Mouse (Mus musculus) MEL (cell line): ENCODE results near the gene Hao2. TPM values are rescaled to one million over a fixed set of nuclear protein-coding genes. Genes with fewer than 3 reads are reported as not detected.

Source experiments
- DNase-seq: peaks from one replicate; pipeline ENCODE4 v3.0.0; 2011; ENCODE audit warnings: low read depth, low spot score
- H3K27ac ChIP-seq: 2 replicates; pipeline ENCODE4 v1.5.1; 2012; ENCODE audit warnings: low read depth, mild to moderate bottlenecking, control low read depth, low read length, moderate library complexity; ENCODE audit not compliant: control insufficient read depth
- H3K27me3 ChIP-seq, 2 experiments: fragments of 150-350 bp in 1 of 2; sonication (generic) in 1 of 2; 2 replicates each; pipeline ENCODE4 v1.6.1; 2012; ENCODE audit warnings: low read length in 2 of 2, mild to moderate bottlenecking in 2 of 2, improper control_type of control experiment in 1 of 2, moderate library complexity in 1 of 2; ENCODE audit not compliant: insufficient read depth in 2 of 2, control insufficient read depth in 1 of 2
- H3K36me3 ChIP-seq, 2 experiments: 2 replicates each; pipeline ENCODE4 v1.6.1; 2012 to 2014; ENCODE audit warnings: low read length in 2 of 2, improper control_type of control experiment in 1 of 2, inconsistent platforms in 1 of 2, mild to moderate bottlenecking in 1 of 2; ENCODE audit not compliant: insufficient read depth in 2 of 2, control insufficient read depth in 1 of 2
- H3K4me1 ChIP-seq, 2 experiments: fragments of 150-350 bp in 1 of 2; sonication (generic) in 1 of 2; 2 replicates each; pipeline ENCODE4 v1.6.1; 2012; ENCODE audit warnings: low read length in 2 of 2, improper control_type of control experiment in 1 of 2, mild to moderate bottlenecking in 1 of 2; ENCODE audit not compliant: insufficient read depth in 2 of 2, control insufficient read depth in 1 of 2
- H3K4me3 ChIP-seq, 2 experiments: fragments of 150-350 bp in 1 of 2; sonication (generic) in 1 of 2; 2 replicates each; pipeline ENCODE4 v1.5.1; 2012; ENCODE audit warnings: low read depth in 2 of 2, low read length in 2 of 2, mild to moderate bottlenecking in 2 of 2, moderate library complexity in 2 of 2, control low read depth in 1 of 2, improper control_type of control experiment in 1 of 2; ENCODE audit not compliant: control insufficient read depth in 1 of 2, insufficient read depth in 1 of 2
- H3K79me2 ChIP-seq: 2 replicates; pipeline ENCODE4 v1.6.1; 2012; ENCODE audit warnings: mild to moderate bottlenecking, low read length, moderate library complexity; ENCODE audit not compliant: control insufficient read depth, poor library complexity, insufficient read depth
- H3K9ac ChIP-seq: 2 replicates; pipeline ENCODE4 v1.6.1; 2012; ENCODE audit warnings: low read depth, mild to moderate bottlenecking, control low read depth, low read length, moderate library complexity; ENCODE audit not compliant: control insufficient read depth, poor library complexity, severe bottlenecking
- H3K9me3 ChIP-seq: fragments of 150-350 bp; sonication (generic); replicated peaks from 2 replicates; pipeline ENCODE4 v1.6.1; 2012; ENCODE audit warnings: mild to moderate bottlenecking, low read length, improper control_type of control experiment, moderate library complexity; ENCODE audit not compliant: insufficient read depth
- CHD1 ChIP-seq: IDR thresholded peaks from 2 replicates; pipeline ENCODE4 v1.6.1; 2012; ENCODE audit warnings: low read depth, mild to moderate bottlenecking, inconsistent platforms, low read length, improper control_type of control experiment
- CHD2 ChIP-seq: IDR thresholded peaks from 2 replicates; pipeline ENCODE4 v1.6.1; 2011; ENCODE audit warnings: low read length, improper control_type of control experiment
- E2F4 ChIP-seq: IDR thresholded peaks from 2 replicates; pipeline ENCODE4 v1.6.1; 2011; ENCODE audit warnings: low read depth, low read length, improper control_type of control experiment, borderline replicate concordance
- ELF1 ChIP-seq: IDR thresholded peaks from 2 replicates; pipeline ENCODE4 v1.6.1; 2014; ENCODE audit warnings: low read depth, mild to moderate bottlenecking, inconsistent platforms, low read length, improper control_type of control experiment, moderate library complexity
- EP300 ChIP-seq, 2 experiments: IDR thresholded peaks; 2 replicates each; pipeline ENCODE4 v1.6.1; 2011; ENCODE audit warnings: improper control_type of control experiment in 2 of 2, low read length in 2 of 2, low read depth in 1 of 2, mild to moderate bottlenecking in 1 of 2
- GATA1 ChIP-seq: IDR thresholded peaks from 2 replicates; pipeline ENCODE4 v1.6.1; 2011; ENCODE audit warnings: low read depth, low read length, improper control_type of control experiment
- HCFC1 ChIP-seq: IDR thresholded peaks from 2 replicates; pipeline ENCODE4 v1.6.1; 2012; ENCODE audit warnings: low read depth, mild to moderate bottlenecking, inconsistent platforms, low read length, improper control_type of control experiment, moderate library complexity
- JUND ChIP-seq: IDR thresholded peaks from 2 replicates; pipeline ENCODE4 v1.6.1; 2011; ENCODE audit warnings: low read depth, mild to moderate bottlenecking, improper control_type of control experiment, low read length
- KAT2A ChIP-seq: conservative IDR thresholded peaks from 2 replicates; pipeline ENCODE4 v1.6.1; 2012; ENCODE audit warnings: low read depth, low read length, improper control_type of control experiment, inconsistent platforms
- MAFK ChIP-seq: IDR thresholded peaks from 2 replicates; pipeline ENCODE4 v1.6.1; 2011; ENCODE audit warnings: low read depth, mild to moderate bottlenecking, low read length, improper control_type of control experiment, borderline replicate concordance
- MEF2A ChIP-seq: IDR thresholded peaks from 2 replicates; pipeline ENCODE4 v1.6.1; 2014; ENCODE audit warnings: low read depth, mild to moderate bottlenecking, inconsistent platforms, low read length, improper control_type of control experiment; ENCODE audit not compliant: poor library complexity, insufficient replicate concordance, severe bottlenecking; ENCODE audit errors: extremely low read depth
- MYB ChIP-seq: IDR thresholded peaks from 2 replicates; pipeline ENCODE4 v1.6.1; 2011; ENCODE audit warnings: mild to moderate bottlenecking, low read depth, low read length, improper control_type of control experiment
- NELFE ChIP-seq: IDR thresholded peaks from 2 replicates; pipeline ENCODE4 v1.6.1; 2011; ENCODE audit warnings: low read depth, low read length, improper control_type of control experiment
- POLR2A ChIP-seq, 2 experiments: IDR thresholded peaks; 2 replicates each; pipeline ENCODE4 v1.6.1; 2011 to 2012; ENCODE audit warnings: low read length in 2 of 2, mild to moderate bottlenecking in 2 of 2, control low read depth in 1 of 2, improper control_type of control experiment in 1 of 2, low read depth in 1 of 2, moderate library complexity in 1 of 2; ENCODE audit not compliant: control insufficient read depth in 1 of 2, insufficient read depth in 1 of 2, poor library complexity in 1 of 2
- POLR2AphosphoS2 ChIP-seq: IDR thresholded peaks from 2 replicates; pipeline ENCODE4 v1.6.1; 2011; ENCODE audit warnings: low read length, improper control_type of control experiment
- POLR2AphosphoS5 ChIP-seq: IDR thresholded peaks from 2 replicates; pipeline ENCODE4 v1.6.1; 2012; ENCODE audit warnings: low read depth, borderline replicate concordance, mild to moderate bottlenecking, inconsistent platforms, low read length, moderate library complexity, mixed read lengths
- RAD21 ChIP-seq: IDR thresholded peaks from 2 replicates; pipeline ENCODE4 v1.6.1; 2011; ENCODE audit warnings: mild to moderate bottlenecking, low read depth, low read length, improper control_type of control experiment
- RCOR1 ChIP-seq: IDR thresholded peaks from 2 replicates; pipeline ENCODE4 v1.6.1; 2012; ENCODE audit warnings: low read depth, mild to moderate bottlenecking, inconsistent platforms, low read length, improper control_type of control experiment
- SIN3A ChIP-seq: IDR thresholded peaks from 2 replicates; pipeline ENCODE4 v1.6.1; 2012; ENCODE audit warnings: low read length, improper control_type of control experiment, inconsistent platforms
- SMC3 ChIP-seq: IDR thresholded peaks from 2 replicates; pipeline ENCODE4 v1.6.1; 2011; ENCODE audit warnings: low read depth, low read length, improper control_type of control experiment
- TAL1 ChIP-seq: IDR thresholded peaks from 2 replicates; pipeline ENCODE4 v1.6.1; 2012; ENCODE audit warnings: mild to moderate bottlenecking, inconsistent platforms, low read length, moderate library complexity, mixed read lengths
- TCF12 ChIP-seq: IDR thresholded peaks from 2 replicates; pipeline ENCODE4 v1.6.1; 2014; ENCODE audit warnings: low read depth, mild to moderate bottlenecking, inconsistent platforms, low read length, improper control_type of control experiment, moderate library complexity
- USF1 ChIP-seq: IDR thresholded peaks from 2 replicates; pipeline ENCODE4 v1.6.1; 2014; ENCODE audit warnings: low read depth, mild to moderate bottlenecking, inconsistent platforms, low read length, improper control_type of control experiment, moderate library complexity
- USF2 ChIP-seq, 2 experiments: IDR thresholded peaks; 2 replicates each; pipeline ENCODE4 v1.6.1; 2011 to 2012; ENCODE audit warnings: improper control_type of control experiment in 2 of 2, low read length in 2 of 2, borderline replicate concordance in 1 of 2, inconsistent platforms in 1 of 2, low read depth in 1 of 2, mild to moderate bottlenecking in 1 of 2; ENCODE audit not compliant: insufficient read depth in 1 of 2
- ZKSCAN1 ChIP-seq: IDR thresholded peaks from 2 replicates; pipeline ENCODE4 v1.6.1; 2012; ENCODE audit warnings: low read depth, mild to moderate bottlenecking, inconsistent platforms, low read length, improper control_type of control experiment, moderate library complexity
- ZMIZ1 ChIP-seq: IDR thresholded peaks from 2 replicates; pipeline ENCODE4 v1.6.1; 2012; ENCODE audit warnings: low read depth, mild to moderate bottlenecking, inconsistent platforms, low read length, improper control_type of control experiment, moderate library complexity
- ZNF384 ChIP-seq: IDR thresholded peaks from 2 replicates; pipeline ENCODE4 v1.6.1; 2012; ENCODE audit warnings: low read depth, mild to moderate bottlenecking, inconsistent platforms, low read length, improper control_type of control experiment
- polyA plus RNA-seq, 2 experiments: library from polyadenylated mRNA; stranded (reverse) in 1 of 2; unstranded in 1 of 2; fragments of >175 nt in 1 of 2; fragments of >200 nt in 1 of 2; gene quantifications; 2 replicates each; pipeline versions ENCODE4 v1.2.1 to v1.2.4; 2012; ENCODE audit warnings: low replicate concordance in 2 of 2, low read depth in 1 of 2; ENCODE audit not compliant: insufficient read length in 2 of 2, insufficient read depth in 1 of 2, missing spikeins in 1 of 2
- total RNA-seq: library from RNA; depleted of rRNA; stranded (reverse); fragments of 300-350 nt; gene quantifications from 2 replicates; pipeline ENCODE4 v1.2.3, GENCODE M21; 2012

The Hao2 gene
- total and polyA plus RNA-seq, 3 experiments: not detected

GRCm38 (mm10) chr3:98917260-98917659, 24.2 kb upstream of the Hao2 start:
- DNase-seq: no peak
- H3K4me1 ChIP-seq: no peaks in the 10 kb centered on the region

GRCm38 (mm10) chr3:98916856-98917255, 23.8 kb upstream of the Hao2 start:
- TF ChIP-seq NELFE (no peak), E2F4 (no peak), MEF2A (no peak), ELF1 (no peak), SMC3 (no peak), JUND (no peak), POLR2A (IDR thresholded peaks at IDR 0.05; ENCODE audit: control insufficient read depth in 1 of 2, insufficient read depth in 1 of 2, low read depth in 1 of 2, low read length in 2 of 2, poor library complexity in 1 of 2) (no peak), TAL1 (no peak), CHD2 (no peak), ZKSCAN1 (no peak), ZMIZ1 (no peak), ZNF384 (no peak), MYB (no peak), RAD21 (no peak), POLR2AphosphoS5 (no peak), RCOR1 (no peak), CHD1 (no peak), SIN3A (no peak), USF2 (IDR thresholded peaks at IDR 0.05; ENCODE audit: borderline replicate concordance in 1 of 2, insufficient read depth in 1 of 2, low read depth in 1 of 2, low read length in 2 of 2) (no peak), MAFK (no peak)
- H3K27ac ChIP-seq: no peak overlapping the region
- no peaks in the 10 kb centered on the region for H3K27me3 ChIP-seq
- no peak for DNase-seq
- no peak overlapping the region for H3K9ac ChIP-seq
- no peaks in the 10 kb centered on the region for H3K9me3 ChIP-seq
- H3K79me2 ChIP-seq: no peaks in the 10 kb centered on the region
- H3K4me3 ChIP-seq: no peak overlapping the region
- no peaks in the 10 kb centered on the region for H3K4me1 ChIP-seq
- H3K36me3 ChIP-seq: no peaks in the 10 kb centered on the region

More at GRCm38 (mm10) chr3:98917260-98917659, 24.2 kb upstream of the Hao2 start:
- H3K36me3 ChIP-seq: no peaks in the 10 kb centered on the region
- no peaks in the 10 kb centered on the region for H3K79me2 ChIP-seq
- no peaks in the 10 kb centered on the region for H3K27me3 ChIP-seq
- H3K27ac ChIP-seq: no peak overlapping the region
- no peak for TF ChIP-seq POLR2AphosphoS2
- TF ChIP-seq ELF1: no peak
- no peak for TF ChIP-seq EP300 (IDR thresholded peaks at IDR 0.05; ENCODE audit: low read depth in 1 of 2, low read length in 2 of 2)
- TF ChIP-seq GATA1: no peak
- TF ChIP-seq ZMIZ1: no peak
- no peak for TF ChIP-seq USF1
- TF ChIP-seq NELFE: no peak
- TF ChIP-seq HCFC1: no peak
- no peak for TF ChIP-seq MYB
- no peak for TF ChIP-seq MAFK
- TF ChIP-seq RAD21: no peak
- TF ChIP-seq TCF12: no peak
- no peak for TF ChIP-seq ZNF384
- TF ChIP-seq SIN3A: no peak
- TF ChIP-seq KAT2A: no peak
- TF ChIP-seq E2F4: no peak
- no peak for TF ChIP-seq ZKSCAN1
- TF ChIP-seq JUND: no peak
- TF ChIP-seq CHD2: no peak
- no peak overlapping the region for H3K9ac ChIP-seq
- H3K9me3 ChIP-seq: no peaks in the 10 kb centered on the region
- no peak overlapping the region for H3K4me3 ChIP-seq
